Mouse (Mus musculus): ENCODE data around the gene Phyhd1.

- no peak for TF ChIP-seq CTCF (IDR thresholded peaks at IDR 0.05; ENCODE audit: borderline replicate concordance, extremely low read depth, insufficient read depth, insufficient read length)
- TF ChIP-seq POLR2A (IDR thresholded peaks at IDR 0.05; ENCODE audit: borderline replicate concordance, extremely low read depth, insufficient read depth, insufficient read length, poor library complexity, severe bottlenecking), result no peak
Measured at GRCm38 (mm10) chr2:30237881-30238280, 28.1 kb upstream of the Phyhd1 start.

All from brain, embryonic 14.5 days (tissue).